Mouse (Mus musculus) erythroblast, embryonic 14.5 days (primary cell): Measurements from ENCODE around the gene Prl7b1.

ENCODE experiments used
- GATA1 ChIP-seq: IDR thresholded peaks from 2 replicates; pipeline ENCODE4 v1.6.1; 2012; ENCODE audit warnings: low read length, inconsistent platforms, mixed read lengths
- TAL1 ChIP-seq: IDR thresholded peaks from 3 replicates; pipeline ENCODE4 v1.6.1; 2012; ENCODE audit warnings: low read length, inconsistent platforms, mixed read lengths

GRCm38 (mm10) chr13:27582071-27582470, 28.3 kb downstream of the Prl7b1 start, which contains the start of gene Prl8a1:
- TF ChIP-seq TAL1, result no peak
- TF ChIP-seq GATA1, result no peak
